Mouse (Mus musculus) T-helper 17 cell (primary cell): Measurements from ENCODE around the gene Dao.

Experiments used
- in situ Hi-C, 2 experiments: fragments of 300-600 bp; cut with MboI, MseI; formaldehyde crosslinking; loops; 1 replicate in 1 of 2; 2 replicates in 1 of 2; pipeline ENCODE4 v1.15.1; 2025; ENCODE audit warnings: high pct_unique_total_duplicates in 2 of 2

The Dao gene

GRCm38 (mm10) chr5:114003542-114003941 is at the start of gene Dao:
Gene Dao, plus strand, starts transcription at chr5:114003703.
- in situ Hi-C loops = loop anchor here in 1 of 2 experiments (10.0 kb wide), 1 partner anchor 851 kb away; the partner anchor contains the start of genes 4930519G04Rik and Gm9936

DNA sequence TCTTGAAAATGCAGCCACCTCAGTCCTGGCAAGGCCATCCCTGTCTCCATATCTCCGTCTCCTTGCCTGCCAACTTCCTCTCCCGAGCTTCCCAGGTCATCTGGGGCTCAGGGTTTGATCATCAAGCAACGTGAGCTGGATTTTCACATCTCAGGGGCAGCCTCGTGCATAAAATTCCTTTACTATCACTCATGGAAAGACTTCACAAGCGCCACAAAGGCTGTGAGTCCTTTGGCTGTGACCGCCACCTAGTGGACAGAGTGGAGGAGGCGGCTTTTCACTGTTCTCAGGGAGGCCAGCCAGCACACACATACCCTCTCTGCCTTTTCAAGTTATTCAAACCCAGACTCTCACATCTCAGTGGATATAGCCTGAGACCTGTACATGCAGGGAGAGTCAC is 49.1 kb upstream of the Dao start:
- in situ Hi-C loops = loop anchor here (5.0 kb wide), 1 partner anchor 93 kb away; no protein-coding TSS in a partner anchor

GRCm38 (mm10) chr5:113955281-113955680 is 48.2 kb upstream of the Dao start:
- in situ Hi-C loops = no loop called here

GRCm38 (mm10) chr5:113955691-113956090 is 47.8 kb upstream of the Dao start:
- in situ Hi-C loops = no loop called here

DNA sequence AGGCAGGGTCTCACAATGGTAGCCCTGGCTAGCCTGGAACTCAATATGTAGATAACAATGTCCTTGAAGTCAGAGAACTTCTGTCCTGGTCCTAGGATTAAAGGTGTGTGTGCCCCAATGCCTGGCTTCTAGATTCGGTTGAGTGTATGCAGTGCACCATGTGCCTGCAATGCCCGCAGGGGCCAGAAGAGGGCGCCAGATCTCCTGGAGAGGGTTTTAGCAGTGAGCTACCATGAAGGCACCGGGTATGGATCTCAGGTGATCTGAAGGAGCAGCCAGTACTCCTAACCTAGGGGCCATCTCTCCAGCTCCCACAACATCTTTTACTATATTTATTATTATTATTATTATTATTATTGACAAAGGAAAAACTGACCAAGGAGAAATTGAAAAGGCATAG is 47.0 kb upstream of the Dao start:
- in situ Hi-C loops = no loop called here

- in situ Hi-C loops = no loop called here
These were observed 44.5 kb upstream of the Dao start for GRCm38 (mm10) chr5:113959039-113959438.

GRCm38 (mm10) chr5:113960416-113960815 is 43.1 kb upstream of the Dao start:
- in situ Hi-C loops = no loop called here

- in situ Hi-C loops = no loop called here
These were observed 41.7 kb upstream of the Dao start for GRCm38 (mm10) chr5:113961776-113962175.

DNA sequence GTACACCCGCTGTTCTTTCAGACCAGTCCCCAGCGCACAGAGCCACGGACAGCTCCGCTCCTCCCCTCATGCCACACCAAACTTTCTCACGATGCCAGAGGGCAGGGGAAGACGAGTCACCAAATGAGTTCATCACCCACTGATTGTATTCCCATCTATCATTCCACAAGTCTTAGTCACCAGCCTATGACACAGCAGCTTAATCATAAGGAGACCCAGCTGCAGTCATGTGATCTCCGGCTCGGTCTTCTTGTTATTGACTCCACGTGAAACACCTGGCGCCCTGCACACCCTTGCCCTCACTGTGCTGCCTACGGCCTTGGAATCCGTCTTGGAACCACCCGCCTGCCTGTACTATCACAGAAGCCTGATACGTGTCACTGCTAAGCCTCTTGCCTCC is 38.5 kb upstream of the Dao start:
- in situ Hi-C loops = loop anchor here in 1 of 2 experiments (5.0 kb wide), 1 partner anchor 67 kb away; no protein-coding TSS in a partner anchor

DNA sequence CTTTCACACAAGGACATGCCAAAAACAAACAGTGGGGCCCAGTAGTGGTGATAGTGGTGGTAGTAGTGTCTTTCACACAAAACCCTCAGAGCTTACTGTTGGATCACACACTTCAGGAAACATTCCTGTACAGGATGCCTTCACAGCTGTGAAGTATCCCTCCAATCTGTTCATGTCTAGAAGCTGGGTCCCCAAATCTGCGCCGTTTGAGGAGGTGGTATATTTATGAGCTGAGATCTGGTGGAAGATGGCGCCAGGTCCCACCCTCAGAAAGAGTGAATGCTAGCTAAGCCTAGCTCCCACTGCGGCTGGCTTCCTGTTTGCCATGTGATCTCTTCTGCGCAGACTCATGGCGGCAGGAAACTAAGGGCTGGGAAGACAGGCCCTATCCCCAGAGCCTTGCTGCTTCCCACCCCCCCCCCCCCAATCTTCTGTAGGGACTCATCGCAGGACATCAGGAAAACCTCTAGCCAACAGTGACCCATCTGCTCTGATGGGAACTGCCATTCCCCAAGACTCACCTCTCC is 37.8 kb upstream of the Dao start:
- in situ Hi-C loops = loop anchor here in 1 of 2 experiments (5.0 kb wide), 1 partner anchor 67 kb away; no protein-coding TSS in a partner anchor

DNA sequence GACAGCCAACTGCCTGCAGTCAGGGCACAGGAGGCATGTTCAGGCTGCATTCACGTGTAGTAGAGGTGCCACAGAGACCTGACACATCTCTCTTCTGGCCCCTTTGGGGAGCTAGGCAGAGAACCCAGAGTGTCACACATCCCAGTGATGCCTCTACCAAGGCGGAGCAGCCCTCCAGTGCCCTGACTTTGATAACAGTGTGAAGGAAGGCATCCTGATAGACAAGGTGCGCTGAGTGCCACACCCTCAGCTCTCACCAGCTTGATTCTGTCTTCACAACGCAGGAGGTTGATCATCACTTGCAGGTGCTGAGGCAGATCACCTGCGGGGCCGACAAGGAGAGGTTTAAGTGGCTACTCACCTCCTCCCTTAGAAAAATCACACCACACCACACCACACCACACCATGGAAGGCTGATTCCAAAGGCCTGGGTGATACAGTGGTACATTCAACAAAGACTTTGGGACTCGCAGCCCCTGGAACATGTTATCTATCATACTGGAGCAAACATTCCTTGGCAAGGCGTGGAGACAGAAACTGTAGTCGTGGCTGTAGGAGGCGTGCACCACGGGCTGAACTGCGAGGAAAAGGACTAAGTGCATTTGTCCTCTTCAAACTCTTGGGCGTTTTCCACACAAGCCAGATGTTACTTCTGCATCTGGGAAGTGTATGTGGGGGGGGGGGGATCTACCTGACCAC is 36.9 kb upstream of the Dao start:
- in situ Hi-C loops = loop anchor here in 1 of 2 experiments (5.0 kb wide), 1 partner anchor 66 kb away; no protein-coding TSS in a partner anchor

GRCm38 (mm10) chr5:113968371-113968770 is 35.1 kb upstream of the Dao start:
- in situ Hi-C loops = loop anchor here in 1 of 2 experiments (5.0 kb wide), 1 partner anchor 64 kb away; no protein-coding TSS in a partner anchor

DNA sequence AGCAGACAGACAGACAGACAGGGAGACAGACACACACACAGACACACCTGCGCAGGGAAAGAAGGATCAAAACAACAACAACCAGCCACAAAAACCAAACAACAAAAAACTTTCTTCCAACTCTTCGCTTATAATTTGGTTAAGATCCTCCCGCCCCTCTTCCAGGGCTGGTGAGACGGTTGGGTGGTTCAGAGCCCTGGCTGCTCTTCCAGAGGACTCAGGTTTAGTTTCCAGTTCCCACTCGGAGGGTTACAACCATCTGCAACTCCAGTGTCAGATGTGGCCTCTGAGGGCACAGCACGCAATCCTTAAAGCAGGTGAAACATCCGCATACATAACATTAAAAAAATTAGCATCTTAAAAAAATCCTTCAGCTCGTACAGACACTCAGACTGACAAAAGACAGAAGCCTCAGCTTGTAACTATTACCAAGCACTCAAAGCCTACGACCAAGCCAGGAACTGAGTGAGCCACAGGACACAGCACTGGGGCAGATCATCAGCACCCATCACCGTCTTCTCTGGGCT is 32.0 kb upstream of the Dao start:
- in situ Hi-C loops = no loop called here

DNA sequence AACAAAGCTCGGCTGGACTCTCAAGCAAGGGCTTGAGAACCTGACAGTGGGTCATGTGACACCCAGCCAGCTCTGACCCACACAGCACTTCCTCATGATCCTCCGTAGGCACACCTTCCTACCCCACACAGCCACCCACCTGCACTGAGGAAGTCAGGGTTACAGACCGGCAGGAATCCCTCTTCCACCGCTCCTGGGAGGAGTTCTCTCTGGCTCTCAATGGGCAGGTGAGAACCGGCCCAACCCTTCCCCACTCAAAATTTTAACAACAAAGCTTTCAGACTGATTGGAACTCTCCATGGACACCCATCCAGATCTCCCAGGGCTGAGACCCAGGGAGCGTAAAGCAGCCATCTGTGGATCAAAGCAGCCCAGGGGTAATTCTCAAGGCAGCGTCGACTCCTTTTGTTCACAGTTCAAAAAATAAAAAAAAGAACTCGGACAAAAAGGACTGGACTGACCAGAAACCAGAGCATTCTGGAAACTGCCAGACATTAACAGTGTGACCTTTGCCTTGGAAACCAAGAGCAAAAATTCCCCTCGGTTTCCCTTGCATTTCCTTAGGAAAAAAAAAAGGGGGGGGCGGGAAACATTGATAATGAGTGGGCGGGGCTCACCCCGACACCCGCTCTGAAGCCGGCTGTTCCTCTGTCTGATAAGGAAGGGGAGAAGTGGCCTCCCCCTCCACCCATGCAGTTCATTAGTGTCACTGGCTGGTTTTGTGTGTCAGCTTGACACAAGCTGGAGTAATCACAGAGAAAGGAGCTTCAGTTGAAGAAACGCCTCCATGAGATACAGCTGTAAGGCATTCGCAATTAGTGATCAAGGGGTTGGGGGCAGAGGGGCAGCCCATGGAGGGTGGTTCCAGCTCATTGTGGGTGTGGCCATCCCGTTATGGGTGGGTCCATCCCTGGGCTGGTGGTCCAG is 30.7 kb upstream of the Dao start:
- in situ Hi-C loops = no loop called here

DNA sequence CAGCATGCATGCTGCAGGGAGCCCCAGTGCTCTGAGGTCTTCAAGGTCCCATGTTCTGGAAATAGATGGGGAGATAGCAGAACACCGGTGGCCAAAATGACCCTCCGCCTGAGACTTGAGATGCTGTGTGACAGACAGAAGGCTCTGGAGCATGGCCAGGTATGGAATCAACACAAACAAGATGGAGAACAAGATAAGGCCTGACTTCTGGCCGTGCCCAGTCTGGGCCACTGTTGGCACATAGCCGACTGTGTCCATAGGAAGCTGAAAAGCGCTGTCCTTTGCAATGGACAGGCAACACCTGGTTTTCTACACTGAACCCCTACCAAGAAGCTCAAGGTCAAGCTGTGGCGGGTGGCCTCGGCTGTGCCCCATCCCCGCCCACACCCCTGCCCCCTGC is 29.7 kb upstream of the Dao start:
- in situ Hi-C loops = no loop called here

GRCm38 (mm10) chr5:113974576-113974975 is 28.9 kb upstream of the Dao start:
- in situ Hi-C loops = no loop called here

GRCm38 (mm10) chr5:113975538-113976215 is 27.8 kb upstream of the Dao start:
- in situ Hi-C loops = no loop called here

DNA sequence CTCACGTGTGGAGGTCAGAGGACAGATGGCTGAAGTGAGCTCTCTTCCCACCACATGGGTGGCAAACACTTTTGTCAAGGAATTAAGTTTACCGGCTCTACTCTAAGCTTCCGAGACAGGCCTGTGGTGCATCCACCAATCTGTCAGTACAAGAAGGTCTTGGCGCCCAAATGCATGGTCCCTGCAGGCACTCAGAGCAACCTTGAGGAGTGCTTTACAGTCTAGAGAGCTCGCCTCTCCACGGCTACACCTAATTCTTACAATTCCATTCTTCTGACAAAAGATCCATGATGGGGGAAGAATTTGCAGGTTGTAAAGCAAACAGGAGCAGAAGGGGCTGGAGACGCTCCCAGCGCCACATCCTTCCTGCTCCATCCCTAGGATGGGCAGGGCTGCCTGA is 26.9 kb upstream of the Dao start:
- in situ Hi-C loops = no loop called here

DNA sequence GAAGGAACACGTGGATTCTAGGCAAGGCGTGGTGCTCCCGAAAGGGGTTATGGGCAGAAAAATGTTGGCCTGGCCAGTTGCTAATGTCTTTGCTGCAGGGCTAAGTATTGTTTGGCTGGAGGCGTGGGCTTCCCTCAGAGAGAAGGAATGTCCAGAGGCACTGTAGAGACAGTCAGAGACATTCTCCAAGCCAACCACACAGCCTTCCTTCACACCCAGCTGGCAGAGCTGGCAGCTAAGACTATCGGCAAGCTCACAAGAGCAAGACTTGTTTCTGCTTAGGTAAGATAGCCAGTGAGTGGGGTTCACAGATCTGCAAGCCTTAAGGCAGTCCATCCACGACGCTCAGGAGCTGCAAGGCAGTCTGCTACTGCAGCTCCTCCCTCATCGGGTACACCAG is 26.2 kb upstream of the Dao start:
- in situ Hi-C loops = no loop called here

DNA sequence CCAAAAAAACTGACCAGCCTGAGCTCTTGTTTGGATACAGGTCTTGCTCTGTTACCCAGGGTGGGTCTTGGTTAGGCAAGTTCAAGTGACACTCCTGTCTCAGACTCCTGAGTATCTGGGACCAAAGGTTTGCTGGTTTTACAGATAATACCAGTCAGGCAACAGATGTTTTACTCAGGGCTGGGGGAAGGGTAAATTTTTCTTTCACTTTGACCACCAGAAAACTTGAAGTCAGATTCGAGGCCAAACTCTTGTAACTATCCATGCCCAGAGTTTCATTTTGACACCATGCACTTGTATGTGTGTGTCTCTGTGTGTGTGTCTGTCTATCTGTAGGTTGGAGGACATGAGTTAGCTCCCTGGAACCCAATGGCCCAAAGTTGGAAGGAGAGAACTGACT is 23.0 kb upstream of the Dao start:
- in situ Hi-C loops = loop anchor here in 1 of 2 experiments (10.0 kb wide), 1 partner anchor 1074 kb away; no protein-coding TSS in a partner anchor

DNA sequence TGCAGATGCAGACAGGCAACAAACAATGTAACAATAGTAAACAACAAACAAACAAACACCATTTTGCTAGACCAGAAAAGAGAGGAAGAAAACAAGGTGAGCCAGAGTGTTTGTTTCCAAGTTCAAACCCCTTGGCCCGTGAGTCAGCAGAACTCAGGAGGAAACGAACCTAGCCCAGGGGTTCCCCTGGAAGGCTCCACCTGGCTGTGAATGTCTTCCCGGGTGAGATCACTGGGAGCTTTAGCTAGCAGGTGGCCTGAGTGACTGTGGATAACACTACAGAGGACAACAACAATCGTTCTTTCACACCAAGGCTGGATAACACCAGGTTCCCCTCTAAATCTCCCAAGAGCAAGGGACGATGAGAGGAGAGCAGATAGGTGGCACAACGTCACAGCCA is 22.3 kb upstream of the Dao start:
- in situ Hi-C loops = loop anchor here in 1 of 2 experiments (10.0 kb wide), 1 partner anchor 1074 kb away; no protein-coding TSS in a partner anchor
